Comparison of ENCODE assay signal across 14 mouse cellular contexts in genomic region chr3:101880818-101881217, GRCm38 (mm10). TPM values are rescaled to one million over a fixed set of nuclear protein-coding genes. Genes with fewer than 3 reads are reported as not detected.
DNase-seq lines count a peak whose midpoint lies in the region; ATAC-seq and TF ChIP-seq lines count a peak whose summit lies in the region.
"Had no signal": no experiment of that assay in that cellular context is flagged by ENCODE, and none has a peak within 500 bp of the region (broad histone marks: within the 10 kb centered on the region; RNA-seq: fewer than 3 reads in every experiment).

No protein-coding gene starts in this region.

- H3K9me3 ChIP-seq in kidney, embryonic 15.5 days (replicated peaks): no peaks in the 10 kb centered on the region
- no peaks in the 10 kb centered on the region for H3K9me3 ChIP-seq in E14TG2a.4 (ENCODE audit: low read length)
- H3K9me3 ChIP-seq: embryonic facial prominence, embryonic 15.5 days; hindbrain, embryonic 10.5 days; limb, embryonic 12.5 days; neural tube, embryonic 12.5 days had no signal

- TF ChIP-seq CTCF in E14TG2a.4 (conservative IDR thresholded peaks at IDR 0.05; ENCODE audit: low read length): peak; percentile 23
- TF ChIP-seq CTCF in lung, adult 2 months (IDR thresholded peaks at IDR 0.05; ENCODE audit: insufficient read depth, low read length): no peak; the same call in 1 of the 2 replicates

- no peak overlapping the region for H3K27ac ChIP-seq in kidney, embryonic 15.5 days
- H3K27ac ChIP-seq: embryonic facial prominence, embryonic 15.5 days; hindbrain, embryonic 10.5 days; limb, embryonic 12.5 days; neural tube, embryonic 12.5 days had no signal

- peaks cover 22% of the 10 kb centered on the region for H3K4me1 ChIP-seq in kidney, embryonic 15.5 days
- H3K4me1 ChIP-seq in E14TG2a.4 (replicated peaks; ENCODE audit: low read depth, low read length): no peaks in the 10 kb centered on the region
- H3K4me1 ChIP-seq in lung, adult 2 months (ENCODE audit: control insufficient read depth, insufficient read depth, low read length): peaks cover 3% of the 10 kb centered on the region

- TF ChIP-seq POLR2A in lung, adult 2 months (IDR thresholded peaks at IDR 0.05; ENCODE audit: borderline replicate concordance, extremely low read depth, low read depth, low read length): no peak

- H3K36me3 ChIP-seq in kidney, embryonic 15.5 days: 0 out of 2 replicates have a peak, but pooled peaks cover 9% of the 10 kb centered on the region
- no peaks in the 10 kb centered on the region for H3K36me3 ChIP-seq in E14TG2a.4 (ENCODE audit: insufficient read depth, low read length)

- H3K4me3 ChIP-seq in kidney, embryonic 15.5 days (replicated peaks): no peak overlapping the region
- H3K4me3 ChIP-seq in E14TG2a.4 (replicated peaks; ENCODE audit: low read length): no peak overlapping the region
- no peak overlapping the region for H3K4me3 ChIP-seq in lung, adult 2 months (replicated peaks; ENCODE audit: extremely low read depth, low read depth, low read length)
- H3K4me3 ChIP-seq: embryonic facial prominence, embryonic 15.5 days; hindbrain, embryonic 10.5 days; limb, embryonic 12.5 days; neural tube, embryonic 12.5 days had no signal

- H3K27me3 ChIP-seq in kidney, embryonic 15.5 days: no peaks in the 10 kb centered on the region
- H3K27me3 ChIP-seq in E14TG2a.4 (ENCODE audit: insufficient read depth, low read length): 0 out of 2 replicates have a peak, but pooled peaks cover 2% of the 10 kb centered on the region
- H3K27me3 ChIP-seq: embryonic facial prominence, embryonic 15.5 days; limb, embryonic 12.5 days; neural tube, embryonic 12.5 days had no signal

- peak; percentile 8 for DNase-seq in CD4-positive, CD25-positive, alpha-beta regulatory T cell, adult 2 months (ENCODE audit: low read depth, low spot score)
- DNase-seq in kidney, postnatal 14 days: peak; percentile 12
- peak; percentile 25 for DNase-seq in lung, adult 2 months
- DNase-seq in urinary bladder, postnatal 25 days (ENCODE audit: low spot score): no peak
- DNase-seq in urinary bladder, adult 18-20 months (ENCODE audit: low spot score in 2 of 2): no peak
- DNase-seq: adrenal gland, adult 2 months; gastrocnemius, postnatal 10 days had no signal

- no peak overlapping the region for H3K4me2 ChIP-seq in kidney, embryonic 15.5 days
- H3K4me2 ChIP-seq: embryonic facial prominence, embryonic 15.5 days; limb, embryonic 12.5 days; neural tube, embryonic 12.5 days had no signal

- ATAC-seq in CD4-positive, CD25-positive, alpha-beta regulatory T cell, adult 4 months: no peak
- ATAC-seq in kidney, embryonic 15.5 days (replicated peaks; ENCODE audit: low FRiP score): no peak

- 63% methylated on average over 6 of the region's 6 CpGs for WGBS in kidney, embryonic 15.5 days
- WGBS in lung, adult 2 months: 65% methylated on average over 6 of the region's 6 CpGs

- no peak overlapping the region for H3K9ac ChIP-seq in kidney, embryonic 15.5 days
- H3K9ac ChIP-seq: embryonic facial prominence, embryonic 15.5 days; limb, embryonic 12.5 days; neural tube, embryonic 12.5 days had no signal

RNA-seq across cellular contexts. Expression of gene Mab21l3, which starts 32.1 kb away (rescaled TPM):
- not detected for polyA plus RNA-seq in CD4-positive, CD25-positive, alpha-beta regulatory T cell, adult 4 months (2017; shearing (Covaris generic))
- polyA plus RNA-seq in kidney, embryonic 15.5 days (2015; fragmentation: Nextera tagmentation; extraction: Ambion mirVana): 0.73 TPM in 2 replicates
- polyA plus RNA-seq in lung, adult 2 months (2012; rRNA removed): 0.19 and 0.53 TPM in 2 replicates

RNA-seq across cellular contexts. Expression of gene Slc22a15, which starts 43.4 kb away (rescaled TPM):
- polyA plus RNA-seq in CD4-positive, CD25-positive, alpha-beta regulatory T cell, adult 4 months (2017; shearing (Covaris generic)): 1 to 10 TPM; 5.2 to 8.1 TPM
- polyA plus RNA-seq in kidney, embryonic 15.5 days (2015; fragmentation: Nextera tagmentation; extraction: Ambion mirVana): 3.1 and 3.9 TPM in 2 replicates
- polyA plus RNA-seq in lung, adult 2 months (2012; rRNA removed): 11.0 and 11.6 TPM in 2 replicates

Comparison
In these comparisons a context has a peak if more than half of its experiments do, and no peak if none do; other contexts are left out.
1. DNase-seq: peak in CD4-positive, CD25-positive, alpha-beta regulatory T cell, adult 2 months (single experiment), kidney, postnatal 14 days (single experiment) and lung, adult 2 months (single experiment); none in urinary bladder, postnatal 25 days (single experiment) and urinary bladder, adult 18-20 months (0 of 2).